Comparison of ENCODE assay signal across 10 mouse cellular contexts in genomic region chr2:152114057-152114975, GRCm38 (mm10). TPM values are rescaled to one million over a fixed set of nuclear protein-coding genes. Genes with fewer than 3 reads are reported as not detected.
DNase-seq lines count a peak whose midpoint lies in the region; ATAC-seq lines count a peak whose summit lies in the region.
"Had no signal": no experiment of that assay in that cellular context is flagged by ENCODE, and none has a peak within 500 bp of the region (broad histone marks: within the 10 kb centered on the region; RNA-seq: fewer than 3 reads in every experiment).

No protein-coding gene starts in this region.

- H3K27me3 ChIP-seq in kidney, embryonic 16.5 days (ENCODE audit: insufficient read depth, low read length) = peaks cover 12% of the 10 kb centered on the region
- H3K27me3 ChIP-seq in embryonic facial prominence, embryonic 14.5 days (replicated peaks; ENCODE audit: control insufficient read depth, insufficient read depth, low read length) = no peaks in the 10 kb centered on the region
- H3K27me3 ChIP-seq in intestine, embryonic 15.5 days (replicated peaks) = 0 out of 2 replicates have a peak, but pooled peaks cover 15% of the 10 kb centered on the region

- WGBS in kidney, embryonic 16.5 days = 16% methylated on average over 36 of the region's 36 CpGs
- 28% methylated on average over 12 of the region's 36 CpGs for WGBS in embryonic facial prominence, embryonic 14.5 days
- 14% methylated on average over 36 of the region's 36 CpGs for WGBS in intestine, embryonic 15.5 days

- H3K4me1 ChIP-seq in kidney, embryonic 16.5 days (ENCODE audit: insufficient read depth, low read length) = peaks cover 10% of the 10 kb centered on the region
- peaks cover 10% of the 10 kb centered on the region; the same call in 1 of the 2 replicates for H3K4me1 ChIP-seq in embryonic facial prominence, embryonic 14.5 days (ENCODE audit: control insufficient read depth, insufficient read depth, low read length)
- peaks cover 8% of the 10 kb centered on the region for H3K4me1 ChIP-seq in intestine, embryonic 15.5 days (replicated peaks)

- DNase-seq in kidney, adult 11 months = no peak
- DNase-seq in embryonic facial prominence, embryonic 14.5 days (ENCODE audit: low spot score) = peak; percentile 58
- peak; percentile 77 for DNase-seq in neural tube, embryonic 10.5 days (ENCODE audit: extremely low spot score, low spot score)
- DNase-seq in lung, postnatal 25 days (ENCODE audit: low spot score) = no peak
- no peak for DNase-seq in adrenal gland, adult 2 months

- ATAC-seq in kidney, embryonic 16.5 days (ENCODE audit: low FRiP score, low TSS enrichment) = peak; percentile 33; the same call in 1 of the 2 replicates
- no peak; the same call in 1 of the 2 replicates for ATAC-seq in embryonic facial prominence, embryonic 14.5 days (ENCODE audit: low read depth)
- peak; percentile 29; the same call in 1 of the 2 replicates for ATAC-seq in intestine, embryonic 15.5 days
- no peak for ATAC-seq in inflammation-experienced regulatory T-cells, adult 6 months
- ATAC-seq: Patski had no signal

- no peaks in the 10 kb centered on the region for H3K36me3 ChIP-seq in kidney, embryonic 16.5 days (ENCODE audit: insufficient read depth, low read length)
- H3K36me3 ChIP-seq in embryonic facial prominence, embryonic 14.5 days (ENCODE audit: control insufficient read depth, insufficient read depth, low read length) = no peaks in the 10 kb centered on the region
- no peaks in the 10 kb centered on the region for H3K36me3 ChIP-seq in intestine, embryonic 15.5 days

- H3K27ac ChIP-seq in kidney, embryonic 16.5 days (ENCODE audit: low read length) = no peak overlapping the region
- no peak overlapping the region for H3K27ac ChIP-seq in embryonic facial prominence, embryonic 14.5 days (replicated peaks; ENCODE audit: low read depth, low read length)
- no peak overlapping the region for H3K27ac ChIP-seq in intestine, embryonic 15.5 days

- peak overlapping the region; percentile 45 for H3K4me2 ChIP-seq in kidney, embryonic 16.5 days (replicated peaks; ENCODE audit: low read depth, low read length)
- peak overlapping the region; percentile 42 for H3K4me2 ChIP-seq in embryonic facial prominence, embryonic 14.5 days (ENCODE audit: low read depth, low read length)
- peak overlapping the region; percentile 60 for H3K4me2 ChIP-seq in intestine, embryonic 15.5 days (replicated peaks)

- no peaks in the 10 kb centered on the region for H3K9me3 ChIP-seq in kidney, embryonic 16.5 days (ENCODE audit: low read length)
- H3K9me3 ChIP-seq in embryonic facial prominence, embryonic 14.5 days (ENCODE audit: control insufficient read depth, low read length) = no peaks in the 10 kb centered on the region
- no peaks in the 10 kb centered on the region for H3K9me3 ChIP-seq in intestine, embryonic 15.5 days

- H3K4me3 ChIP-seq in kidney, embryonic 16.5 days (ENCODE audit: low read length) = peak overlapping the region; percentile 24; the same call in 1 of the 2 replicates
- H3K4me3 ChIP-seq in embryonic facial prominence, embryonic 14.5 days (ENCODE audit: low read depth, low read length) = peak overlapping the region; percentile 14
- H3K4me3 ChIP-seq in intestine, embryonic 15.5 days (replicated peaks) = 0 out of 2 replicates have a peak overlapping the region, but pooled peaks have one; percentile 8

- H3K9ac ChIP-seq in kidney, embryonic 16.5 days (replicated peaks; ENCODE audit: low read length) = 0 out of 2 replicates have a peak overlapping the region, but pooled peaks have one; percentile 17
- peak overlapping the region; percentile 11; the same call in 1 of the 2 replicates for H3K9ac ChIP-seq in embryonic facial prominence, embryonic 14.5 days (ENCODE audit: low read depth, low read length)
- H3K9ac ChIP-seq in intestine, embryonic 15.5 days = peak overlapping the region; percentile 18; the same call in 1 of the 2 replicates

RNA-seq across cellular contexts. Expression of gene Srxn1, which starts 9.0 kb away (rescaled TPM):
- 16.1 and 17.9 TPM in 2 replicates for polyA plus RNA-seq in kidney, embryonic 16.5 days (2015; fragmentation: Nextera tagmentation; extraction: Ambion mirVana)
- 12.0 and 13.6 TPM in 2 replicates for polyA plus RNA-seq in embryonic facial prominence, embryonic 14.5 days (2014; fragmentation: Nextera tagmentation; extraction: Ambion mirVana)
- 21.7 and 23.5 TPM in 2 replicates for polyA plus RNA-seq in intestine, embryonic 15.5 days (2015; fragmentation: Nextera tagmentation; extraction: Ambion mirVana)
- polyA plus RNA-seq in inflammation-experienced regulatory T-cells, adult 6 months (2017; shearing (Covaris generic)) = 1 to 10 TPM; 2.5 to 8.0 (median 3.3) TPM
- total RNA-seq in adrenal gland, adult 2 months (2021) = 100 to 1,000 TPM; 188 to 772 TPM
- polyA plus RNA-seq in adrenal gland, adult 2 months (2012; rRNA removed) = 315 and 608 TPM in 2 replicates

RNA-seq across cellular contexts. Expression of gene Tcf15, which starts 29.0 kb away (rescaled TPM):
- polyA plus RNA-seq in kidney, embryonic 16.5 days (2015; fragmentation: Nextera tagmentation; extraction: Ambion mirVana) = 10.0 and 10.4 TPM in 2 replicates
- 10.6 TPM in 2 replicates for polyA plus RNA-seq in embryonic facial prominence, embryonic 14.5 days (2014; fragmentation: Nextera tagmentation; extraction: Ambion mirVana)
- 10.3 and 10.4 TPM in 2 replicates for polyA plus RNA-seq in intestine, embryonic 15.5 days (2015; fragmentation: Nextera tagmentation; extraction: Ambion mirVana)
- not detected for polyA plus RNA-seq in inflammation-experienced regulatory T-cells, adult 6 months (2017; shearing (Covaris generic))
- total RNA-seq in adrenal gland, adult 2 months (2021) = 1 to 10 TPM; 2.8 to 5.7 TPM
- polyA plus RNA-seq in adrenal gland, adult 2 months (2012; rRNA removed) = 19.0 and 32.0 TPM in 2 replicates
- polyA plus RNA-seq: Patski had no signal

RNA-seq across cellular contexts. Expression of gene Scrt2, which starts 33.0 kb away (rescaled TPM):
- not detected in 2 replicates for polyA plus RNA-seq in kidney, embryonic 16.5 days (2015; fragmentation: Nextera tagmentation; extraction: Ambion mirVana)
- polyA plus RNA-seq in embryonic facial prominence, embryonic 14.5 days (2014; fragmentation: Nextera tagmentation; extraction: Ambion mirVana) = 0.29 TPM in 2 replicates
- 0.04 and 0.06 TPM in 2 replicates for polyA plus RNA-seq in intestine, embryonic 15.5 days (2015; fragmentation: Nextera tagmentation; extraction: Ambion mirVana)
- not detected for polyA plus RNA-seq in inflammation-experienced regulatory T-cells, adult 6 months (2017; shearing (Covaris generic))
- total RNA-seq in adrenal gland, adult 2 months (2021) = under 1 TPM; 0.21 to 0.35 TPM
- polyA plus RNA-seq in adrenal gland, adult 2 months (2012; rRNA removed) = 0.27 and 0.36 TPM in 2 replicates
- total RNA-seq: gastrocnemius, postnatal 4 days had no signal
- polyA plus RNA-seq: Patski had no signal

Comparison
In these comparisons a context has a peak if more than half of its experiments do, and no peak if none do; other contexts are left out.
1. ATAC-seq: peak in kidney, embryonic 16.5 days (single experiment) and intestine, embryonic 15.5 days (single experiment); none in embryonic facial prominence, embryonic 14.5 days (single experiment) and inflammation-experienced regulatory T-cells, adult 6 months (single experiment).
2. DNase-seq: peak in embryonic facial prominence, embryonic 14.5 days (single experiment) and neural tube, embryonic 10.5 days (single experiment); none in kidney, adult 11 months (single experiment), lung, postnatal 25 days (single experiment) and adrenal gland, adult 2 months (single experiment).
3. RNA of gene Srxn1, which starts 9.0 kb away (polyA plus RNA-seq): 315 to 608 TPM in adrenal gland, adult 2 months; 21.7 to 23.5 TPM in intestine, embryonic 15.5 days, 16.1 to 17.9 TPM in kidney, embryonic 16.5 days, 12.0 to 13.6 TPM in embryonic facial prominence, embryonic 14.5 days and 2.5 to 8.0 TPM in inflammation-experienced regulatory T-cells, adult 6 months; every median in the first group is over 10 times any median in the second.
4. RNA of gene Tcf15, which starts 29.0 kb away (polyA plus RNA-seq): 19.0 to 32.0 TPM in adrenal gland, adult 2 months, 10.6 TPM in embryonic facial prominence, embryonic 14.5 days, 10.3 to 10.4 TPM in intestine, embryonic 15.5 days and 10.0 to 10.4 TPM in kidney, embryonic 16.5 days; not detected in inflammation-experienced regulatory T-cells, adult 6 months; every median in the first group is over 10 times any median in the second.
5. Peak in every context shown above with its lines, with median percentiles within 50 percentile points of each other: H3K4me2 ChIP-seq, H3K4me3 ChIP-seq and H3K9ac ChIP-seq.